Mouse (Mus musculus): ENCODE data around the gene Slco2b1.

- TF ChIP-seq CTCF (IDR thresholded peaks at IDR 0.05; ENCODE audit: low read depth, low read length): no peak
- TF ChIP-seq POLR2A (IDR thresholded peaks at IDR 0.05; ENCODE audit: borderline replicate concordance, low read depth, low read length): no peak
Observed at GRCm38 (mm10) chr7:99632286-99632685, 78.9 kb downstream of the Slco2b1 start.
